Mouse (Mus musculus) macrophage (primary cell): ENCODE data around the gene Msx2. TPM values are rescaled to one million over a fixed set of nuclear protein-coding genes. Genes with fewer than 3 reads are reported as not detected.

Experiments
- H3K27ac ChIP-seq: fragments of 350-480 bp; formaldehyde crosslinking; 2 replicates; pipeline ENCODE4 v1.9.0; 2021
- H3K36me3 ChIP-seq: fragments of 350-480 bp; formaldehyde crosslinking; 2 replicates; pipeline ENCODE4 v1.9.0; 2021; ENCODE audit errors: inconsistent target
- H3K4me3 ChIP-seq: fragments of 350-480 bp; formaldehyde crosslinking; 2 replicates; pipeline ENCODE4 v1.9.0; 2021; ENCODE audit errors: inconsistent target
- H3K79me2 ChIP-seq: fragments of 350-480 bp; formaldehyde crosslinking; 2 replicates; pipeline ENCODE4 v1.9.0; 2021; ENCODE audit errors: inconsistent target
- WGBS: methylation state at CpG from one replicate; pipeline ENCODE4 v1.1.7; 2026; ENCODE audit warnings: inconsistent platforms; ENCODE audit not compliant: missing documents; 5-methylcytosine and 5-hydroxymethylcytosine counted together
- polyA plus RNA-seq: library from polyadenylated mRNA; stranded (reverse); fragments of 250-400 nt; gene quantifications from 3 replicates; pipeline ENCODE4 v1.2.4, GENCODE M21; 2018; ENCODE audit warnings: inconsistent platforms

Msx2 gene
- polyA plus RNA-seq, 1 experiment from 2014 or later: not detected

DNA sequence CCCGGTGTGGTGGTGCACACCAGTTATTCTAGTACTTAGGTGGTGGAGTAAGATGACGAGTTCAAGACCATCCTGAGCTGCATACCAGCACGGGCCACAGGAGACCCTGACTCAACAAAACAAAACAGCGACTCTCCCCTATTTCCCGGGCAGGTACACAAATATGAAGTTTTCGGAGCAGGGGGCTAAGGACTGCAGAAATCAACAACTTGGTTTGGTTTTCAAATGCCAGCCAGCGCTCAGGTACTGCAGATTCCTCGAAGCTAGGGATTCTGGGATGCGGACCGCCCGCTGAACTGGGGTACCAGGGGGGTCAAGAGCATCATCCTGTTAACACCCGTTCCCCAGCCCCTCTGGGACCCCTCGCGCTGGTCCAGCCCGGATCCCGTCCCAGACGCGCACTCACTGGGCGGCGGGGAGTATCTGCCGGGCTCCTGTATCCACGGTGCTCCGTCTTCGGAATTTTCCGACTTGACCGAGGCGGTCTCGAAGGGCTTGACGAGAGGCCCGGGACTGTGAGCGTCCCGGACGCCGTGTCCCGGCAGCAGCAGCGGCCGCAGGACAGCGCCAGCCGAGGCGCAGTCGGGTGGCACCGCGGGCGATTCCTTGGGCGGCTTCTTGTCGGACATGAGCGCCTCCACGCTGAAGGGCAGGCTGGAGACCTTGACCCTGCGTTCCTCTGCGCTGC lies 804 bp downstream of the Msx2 start:
- H3K4me3 ChIP-seq: no peak overlapping the region
- no peaks in the 10 kb centered on the region for H3K36me3 ChIP-seq
- H3K79me2 ChIP-seq: no peaks in the 10 kb centered on the region
- 2% methylated on average over 50 of the region's 50 CpGs for WGBS
- no peak overlapping the region for H3K27ac ChIP-seq

DNA sequence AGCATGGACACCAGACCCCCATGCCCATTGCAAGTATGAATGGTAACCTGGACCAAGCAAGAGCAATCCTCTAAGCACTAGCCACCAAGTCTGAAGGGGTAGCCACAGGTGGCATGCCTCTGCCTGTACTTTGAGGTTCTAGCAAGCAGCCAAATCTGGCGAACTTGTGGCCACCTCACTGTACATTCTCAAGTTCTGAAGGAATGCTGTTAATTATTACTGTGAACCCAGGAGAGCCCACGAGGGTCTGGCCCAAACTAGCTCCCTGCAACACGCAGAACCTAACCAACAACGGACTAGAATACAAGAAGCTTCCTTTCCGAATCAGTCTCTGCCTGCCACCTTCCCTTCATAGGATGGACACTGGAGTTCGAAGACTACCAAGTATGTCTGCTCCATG lies 1.5 kb downstream of the Msx2 start:
- H3K4me3 ChIP-seq: no peak overlapping the region
- H3K36me3 ChIP-seq: no peaks in the 10 kb centered on the region
- 18% methylated on average over 6 of the region's 6 CpGs for WGBS
- H3K79me2 ChIP-seq: no peaks in the 10 kb centered on the region
- no peak overlapping the region for H3K27ac ChIP-seq

DNA sequence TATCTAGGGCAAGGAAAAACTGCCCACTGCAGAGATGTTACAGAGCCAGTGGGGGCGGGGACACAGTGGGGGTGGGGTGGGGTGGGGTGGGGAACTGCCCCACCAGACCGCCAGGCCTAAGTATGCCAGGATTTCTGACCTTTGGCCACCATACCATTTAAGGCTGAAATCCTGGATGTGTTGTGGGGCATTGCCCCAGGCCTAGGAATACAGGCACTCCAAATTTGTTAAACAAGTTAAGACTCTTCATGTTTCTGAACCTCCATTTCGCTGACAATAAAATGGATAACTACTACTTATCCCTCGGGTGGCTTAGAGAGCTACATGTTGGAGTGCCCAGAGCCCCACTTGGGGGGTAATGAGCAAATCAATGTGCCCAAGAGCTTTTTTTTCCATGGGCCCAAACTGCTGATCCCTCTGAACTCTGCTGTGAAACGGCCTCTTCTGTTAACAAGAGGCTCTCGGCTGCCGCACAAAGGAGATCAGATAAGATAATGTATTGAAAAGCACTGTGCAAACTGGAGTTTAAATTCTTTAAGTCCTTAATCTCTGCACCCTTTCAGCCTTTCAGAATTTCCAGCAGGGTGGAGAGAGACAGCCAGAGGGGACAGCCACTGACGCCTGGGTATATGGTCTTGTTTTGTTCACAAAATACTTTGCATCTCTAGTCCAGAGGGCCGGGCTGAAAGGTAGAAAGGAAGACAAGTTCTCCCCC lies 2.3 kb downstream of the Msx2 start:
- 40% methylated on average over 9 of the region's 9 CpGs for WGBS
- no peaks in the 10 kb centered on the region for H3K36me3 ChIP-seq
- no peaks in the 10 kb centered on the region for H3K79me2 ChIP-seq

DNA sequence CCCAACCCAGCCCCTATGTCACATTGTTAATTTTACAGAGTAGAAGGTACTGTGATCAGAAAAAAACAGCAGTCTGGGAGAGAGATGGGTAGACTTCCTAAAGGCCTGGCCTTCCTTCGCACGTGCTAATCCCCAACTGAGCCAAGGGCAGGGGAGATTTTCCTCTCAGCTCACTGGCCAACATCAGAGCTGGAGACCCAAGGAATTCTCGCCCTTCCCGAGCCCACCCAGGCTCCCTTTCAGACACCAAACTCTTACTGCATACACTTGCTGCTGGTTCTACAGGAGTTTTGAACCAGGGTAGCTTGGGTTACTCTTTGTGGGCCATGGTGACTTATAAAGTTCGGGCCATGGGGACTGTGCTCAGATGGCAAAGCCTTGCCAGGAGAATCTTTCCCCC lies 3.1 kb downstream of the Msx2 start:
- Histone ChIP-seq H3K36me3 (no peaks in the 10 kb centered on the region), H3K79me2 (no peaks in the 10 kb centered on the region), H3K4me3 (no peak overlapping the region), H3K27ac (no peak overlapping the region)
- 60% methylated on average over 5 of the region's 5 CpGs for WGBS

More for the DNA sequence above, 2.3 kb downstream of the Msx2 start:
- no peak overlapping the region for H3K27ac ChIP-seq
- H3K4me3 ChIP-seq: no peak overlapping the region

DNA sequence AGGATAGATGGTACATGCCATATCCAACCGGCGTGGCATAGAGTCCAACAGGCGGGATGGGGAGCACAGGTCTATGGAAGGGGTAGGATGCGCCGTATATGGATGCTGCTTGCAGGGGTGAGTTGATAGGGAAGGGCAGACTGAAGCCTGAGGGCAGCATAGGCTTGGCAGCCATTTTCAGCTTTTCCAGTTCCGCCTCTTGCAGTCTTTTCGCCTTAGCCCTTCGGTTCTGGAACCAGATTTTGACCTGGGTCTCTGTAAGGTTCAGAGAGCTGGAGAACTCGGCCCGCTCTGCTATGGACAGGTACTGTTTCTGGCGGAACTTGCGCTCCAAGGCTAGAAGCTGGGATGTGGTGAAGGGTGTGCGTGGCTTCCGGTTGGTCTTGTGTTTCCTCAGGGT lies 4.7 kb downstream of the Msx2 start:
- Histone ChIP-seq H3K4me3 (no peak overlapping the region), H3K36me3 (no peaks in the 10 kb centered on the region), H3K79me2 (no peaks in the 10 kb centered on the region), H3K27ac (no peak overlapping the region)
- WGBS: 67% methylated on average over 12 of the region's 14 CpGs

DNA sequence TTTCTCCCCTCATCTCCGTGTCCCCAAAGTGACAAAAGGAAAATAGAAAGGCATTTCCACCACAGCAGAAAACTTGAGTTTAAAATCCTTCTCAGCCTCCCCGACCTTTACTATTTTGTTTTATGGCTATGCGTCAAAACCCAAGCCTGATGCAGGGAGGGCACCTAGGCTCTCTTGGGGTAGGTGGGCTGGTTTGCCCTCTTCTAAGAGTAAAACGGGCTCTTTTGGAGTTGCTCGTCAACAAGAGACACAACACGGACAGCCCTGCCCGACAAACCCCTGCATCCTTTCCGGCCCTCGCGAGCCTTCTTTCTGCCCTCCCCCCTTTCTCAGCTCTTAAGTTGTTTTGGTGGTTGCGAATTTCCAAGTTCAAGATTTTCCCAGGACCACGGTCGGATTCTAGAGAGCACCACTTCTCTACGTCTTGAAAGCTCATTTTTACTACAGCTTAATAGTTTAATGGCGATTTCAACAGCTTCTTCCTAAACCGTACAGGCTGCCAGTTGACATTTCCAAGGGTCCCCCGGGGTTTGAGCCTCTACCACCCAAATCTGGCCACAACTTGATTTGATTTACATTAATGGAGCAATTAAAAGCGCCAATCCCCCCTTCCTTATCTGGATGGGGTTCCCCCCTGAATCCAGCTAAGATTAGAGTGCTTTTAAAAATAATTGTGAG lies 6.5 kb downstream of the Msx2 start:
- H3K4me3 ChIP-seq: no peak overlapping the region
- no peak overlapping the region for H3K27ac ChIP-seq
- H3K79me2 ChIP-seq: no peaks in the 10 kb centered on the region
- H3K36me3 ChIP-seq: no peaks in the 10 kb centered on the region
- 9% methylated on average over 18 of the region's 18 CpGs for WGBS

DNA sequence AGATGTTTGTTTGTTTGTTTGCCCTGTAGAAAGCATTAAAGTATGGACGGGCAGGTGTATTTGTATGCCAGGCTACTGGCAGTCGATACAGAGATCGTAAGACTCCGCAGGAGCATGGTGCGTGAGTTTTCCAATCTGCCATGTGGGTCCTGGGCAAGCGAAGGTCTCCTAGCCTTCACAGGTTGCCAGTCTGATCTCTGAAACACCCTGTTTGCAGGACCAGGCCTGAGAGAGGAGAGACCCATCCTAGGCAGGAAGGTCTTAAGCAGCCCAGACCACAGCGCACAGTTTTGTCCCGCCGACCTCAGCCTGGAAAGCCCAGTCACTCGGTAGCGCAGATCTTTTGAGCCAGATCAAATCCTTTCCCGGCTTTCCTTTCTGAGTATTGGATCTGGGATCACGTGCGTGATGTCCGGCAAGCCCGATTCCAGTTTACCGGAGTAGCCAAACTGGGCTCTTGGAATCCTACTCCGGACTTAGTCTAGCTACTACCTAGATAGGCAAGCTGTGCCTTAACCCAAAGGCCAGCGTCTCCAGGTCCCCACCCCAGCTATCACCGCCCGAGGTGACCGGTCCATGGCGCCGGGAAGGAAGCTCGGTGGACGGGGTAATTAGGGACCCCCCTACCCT lies 7.6 kb downstream of the Msx2 start:
- no peak overlapping the region for H3K27ac ChIP-seq
- no peak overlapping the region for H3K4me3 ChIP-seq
- no peaks in the 10 kb centered on the region for H3K36me3 ChIP-seq
- WGBS: 9% methylated on average over 26 of the region's 26 CpGs
- H3K79me2 ChIP-seq: no peaks in the 10 kb centered on the region

DNA sequence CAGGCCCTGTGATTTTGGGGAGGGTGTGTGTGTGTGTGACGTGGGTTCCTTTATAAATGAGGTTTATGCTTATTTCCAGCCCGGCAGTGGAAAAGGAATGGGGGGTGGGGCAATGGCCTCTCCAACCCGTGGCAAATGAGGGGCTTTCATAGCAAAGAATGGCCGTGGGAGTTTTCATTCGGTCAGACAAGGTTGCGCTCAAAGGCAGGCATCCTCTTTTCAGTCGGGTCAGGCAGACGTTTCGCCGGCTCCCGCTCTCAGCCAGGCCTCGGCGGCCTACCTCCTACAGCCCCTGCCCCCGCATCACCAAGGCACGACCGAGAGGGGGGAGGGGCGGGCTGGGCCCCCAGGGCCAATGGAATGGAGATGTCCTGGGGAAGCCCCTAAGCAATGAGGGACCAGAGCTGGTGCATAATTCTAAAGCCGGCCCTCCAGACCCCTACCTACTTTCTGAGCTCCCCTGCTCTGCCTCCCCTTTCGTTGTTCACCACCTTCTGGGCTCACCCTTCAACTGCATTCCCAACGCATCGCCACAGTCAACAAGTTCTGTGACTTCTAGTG lies 8.4 kb downstream of the Msx2 start:
- 4% methylated on average over 20 of the region's 21 CpGs for WGBS
- Histone ChIP-seq H3K4me3 (no peak overlapping the region), H3K36me3 (no peaks in the 10 kb centered on the region), H3K27ac (no peak overlapping the region), H3K79me2 (no peaks in the 10 kb centered on the region)

DNA sequence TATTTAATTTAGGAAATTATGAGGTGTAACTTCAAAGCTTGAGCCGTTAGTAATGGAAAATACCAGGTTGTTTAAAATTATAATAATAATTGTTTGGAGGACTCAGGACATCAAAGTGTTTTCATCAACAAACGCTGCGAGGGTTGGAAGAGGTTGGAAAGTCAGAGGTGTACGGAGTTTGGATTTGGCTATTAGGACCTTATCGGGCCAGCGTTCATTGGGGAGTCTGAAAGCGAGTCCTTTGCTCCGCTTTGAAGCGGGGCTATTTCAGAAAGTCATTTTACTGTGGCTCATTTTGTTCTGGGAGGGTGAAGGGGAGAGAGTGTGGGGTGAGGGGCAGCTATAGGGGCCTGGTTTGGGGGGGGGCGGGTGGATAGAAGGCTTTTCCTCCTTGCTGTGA lies 8.9 kb downstream of the Msx2 start:
- no peak overlapping the region for H3K27ac ChIP-seq
- no peak overlapping the region for H3K4me3 ChIP-seq
- no peaks in the 10 kb centered on the region for H3K79me2 ChIP-seq
- WGBS: 17% methylated on average over 10 of the region's 10 CpGs
- no peaks in the 10 kb centered on the region for H3K36me3 ChIP-seq

DNA sequence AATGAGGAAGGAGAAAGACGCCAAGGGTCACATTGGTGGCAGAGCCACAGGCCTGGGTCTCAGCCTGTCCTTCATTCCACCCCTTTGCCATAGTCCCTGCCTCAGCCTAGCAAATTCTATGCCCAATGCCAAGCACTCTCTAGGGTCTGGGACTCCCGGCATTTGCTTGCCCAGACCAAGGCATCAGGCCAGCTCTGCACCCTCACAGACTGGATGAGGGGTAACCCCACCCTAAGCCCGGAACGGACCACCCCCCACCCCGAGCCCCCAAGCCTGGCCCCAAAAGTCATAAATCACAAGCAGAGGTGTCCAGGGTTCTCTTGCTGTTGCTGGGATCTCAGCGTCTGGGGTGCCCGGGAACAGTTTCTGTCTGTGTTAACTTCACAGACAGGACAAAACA lies 9.8 kb downstream of the Msx2 start:
- H3K79me2 ChIP-seq: no peaks in the 10 kb centered on the region
- H3K36me3 ChIP-seq: no peaks in the 10 kb centered on the region
- WGBS: 4% methylated on average over 7 of the region's 7 CpGs
- H3K27ac ChIP-seq: no peak overlapping the region
- no peak overlapping the region for H3K4me3 ChIP-seq

DNA sequence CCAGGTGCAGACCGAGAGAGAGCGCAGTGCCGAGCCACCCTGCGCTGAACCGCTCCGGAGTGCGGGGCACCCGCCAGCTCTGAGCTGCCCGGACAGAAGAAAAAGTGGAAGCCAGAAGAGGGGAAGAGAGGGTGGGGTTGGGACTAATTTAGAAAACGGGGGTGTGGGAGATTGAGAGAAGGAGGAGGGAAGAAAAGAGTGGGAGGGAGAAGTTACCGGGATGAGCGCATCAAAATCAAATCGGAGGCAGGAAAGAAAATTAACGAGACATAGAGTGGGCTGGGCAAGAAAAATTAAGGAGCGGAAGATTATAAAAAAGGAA lies 10.3 kb downstream of the Msx2 start:
- Histone ChIP-seq H3K4me3 (no peak overlapping the region), H3K36me3 (no peaks in the 10 kb centered on the region), H3K27ac (no peak overlapping the region), H3K79me2 (no peaks in the 10 kb centered on the region)
- 5% methylated on average over 15 of the region's 15 CpGs for WGBS

DNA sequence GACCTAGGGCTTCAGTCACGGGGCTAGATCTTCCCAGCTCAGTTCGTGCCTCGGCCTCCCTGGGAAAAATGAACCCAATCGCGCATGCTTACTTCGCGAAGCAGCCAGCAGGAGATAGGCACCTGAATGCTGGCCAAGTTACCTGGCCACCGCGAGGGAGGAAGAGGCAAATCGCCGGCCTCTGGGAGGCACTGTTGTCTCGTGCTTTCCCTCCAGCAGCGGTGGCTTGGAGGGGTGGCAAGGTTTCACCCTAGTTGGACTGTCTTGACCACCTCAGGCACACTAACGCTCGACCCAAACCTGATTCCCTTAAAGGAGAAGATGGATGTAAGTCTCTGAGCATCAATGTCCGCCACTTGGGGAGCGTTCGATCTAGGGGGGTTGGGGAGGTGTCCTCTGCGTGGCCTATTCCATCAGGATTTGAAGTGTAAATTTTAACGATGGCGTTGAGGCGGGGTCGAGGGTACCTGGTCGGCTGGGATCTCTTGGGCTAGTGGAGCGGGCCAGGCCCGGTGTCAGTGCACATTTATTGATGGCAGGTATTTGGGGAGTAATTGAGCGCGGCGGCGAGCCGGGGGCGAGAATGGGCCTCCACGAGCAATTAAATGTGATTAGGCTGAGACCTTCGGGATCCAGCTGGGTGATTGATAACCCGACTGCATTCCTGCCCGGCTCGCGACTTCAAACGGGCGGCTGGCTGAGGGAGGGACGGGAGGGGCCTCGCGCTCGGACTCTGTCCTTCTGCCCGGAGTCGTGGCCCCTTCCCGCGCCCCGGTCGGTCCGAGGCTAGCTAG lies 10.8 kb downstream of the Msx2 start:
- Histone ChIP-seq H3K27ac (no peak overlapping the region), H3K36me3 (no peaks in the 10 kb centered on the region), H3K79me2 (no peaks in the 10 kb centered on the region), H3K4me3 (no peak overlapping the region)
- WGBS: 4% methylated on average over 51 of the region's 51 CpGs

DNA sequence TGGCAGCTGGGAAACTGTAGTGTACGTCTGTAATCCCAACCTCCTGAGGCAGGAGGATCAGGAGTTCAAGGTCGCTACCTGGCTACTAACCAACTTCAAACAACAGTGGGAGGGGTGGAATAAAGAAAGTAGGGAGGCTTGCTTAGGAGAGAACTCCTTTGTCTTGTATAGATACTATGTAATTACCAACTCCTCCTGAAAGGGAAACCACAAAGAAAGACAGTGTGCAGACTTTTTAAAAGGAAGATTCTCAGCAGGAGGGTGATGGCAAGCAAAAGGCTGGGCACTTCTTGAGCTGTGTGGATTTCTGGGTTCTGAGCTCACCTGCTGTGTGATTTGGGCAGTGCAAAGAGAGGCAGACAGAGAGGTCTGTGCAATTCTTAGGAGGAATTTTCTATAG lies 11.5 kb downstream of the Msx2 start:
- no peaks in the 10 kb centered on the region for H3K36me3 ChIP-seq
- no peak overlapping the region for H3K27ac ChIP-seq
- no peak overlapping the region for H3K4me3 ChIP-seq
- WGBS: 46% methylated on average over 2 of the region's 2 CpGs
- no peaks in the 10 kb centered on the region for H3K79me2 ChIP-seq

DNA sequence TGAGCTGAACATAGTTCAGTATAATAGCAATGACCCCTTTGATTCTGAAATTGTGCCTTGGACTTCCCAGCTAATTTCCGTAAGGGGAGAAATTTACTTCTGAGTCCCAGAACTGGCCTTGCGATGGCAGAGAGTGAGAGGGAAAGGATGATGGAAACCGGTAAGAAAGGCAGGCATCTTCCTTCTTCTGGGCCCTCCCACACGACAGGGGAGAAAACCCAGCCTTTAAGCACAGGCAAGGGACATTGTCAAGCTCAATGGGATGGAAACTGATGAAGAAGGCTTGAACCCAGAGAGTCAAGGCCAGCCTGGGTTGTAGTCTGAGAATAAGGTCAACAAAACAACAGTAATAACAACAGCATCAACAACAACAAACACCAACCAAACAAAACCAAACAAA lies 14.1 kb downstream of the Msx2 start:
- WGBS: 72% methylated on average over 4 of the region's 4 CpGs
- Histone ChIP-seq H3K4me3 (no peak overlapping the region), H3K79me2 (no peaks in the 10 kb centered on the region)

More for the DNA sequence above, 14.1 kb downstream of the Msx2 start:
- Histone ChIP-seq H3K27ac (no peak overlapping the region), H3K36me3 (no peaks in the 10 kb centered on the region)
